ENCODE assay signal across 10 mouse cellular contexts in genomic region chr5:150137772-150138451, GRCm38 (mm10). TPM values are rescaled to one million over a fixed set of nuclear protein-coding genes. Genes with fewer than 3 reads are reported as not detected.
A peak's percentile ranks its signal among the peaks of the same experiment; 100 is the strongest.
DNase-seq lines count a peak whose midpoint lies in the region; ATAC-seq and TF ChIP-seq lines count a peak whose summit lies in the region.
"Had no signal": no experiment of that assay in that cellular context is flagged by ENCODE, and none has a peak within 500 bp of the region (broad histone marks: within the 10 kb centered on the region; RNA-seq: fewer than 3 reads in every experiment).

No protein-coding gene starts in this region.

- no peaks in the 10 kb centered on the region for H3K9me3 ChIP-seq in intestine, postnatal 0 days (ENCODE audit: control insufficient read depth)
- no peaks in the 10 kb centered on the region for H3K9me3 ChIP-seq in intestine, embryonic 16.5 days (ENCODE audit: control insufficient read depth, low read length)

- no peaks in the 10 kb centered on the region for H3K27me3 ChIP-seq in intestine, postnatal 0 days (replicated peaks; ENCODE audit: control insufficient read depth, insufficient read depth, low read length)
- no peaks in the 10 kb centered on the region for H3K27me3 ChIP-seq in intestine, embryonic 16.5 days (replicated peaks; ENCODE audit: control insufficient read depth, insufficient read depth, low read length)
- no peaks in the 10 kb centered on the region for H3K27me3 ChIP-seq in testis, adult 2 months (ENCODE audit: control insufficient read depth, insufficient read depth, low read length)

- no peak for TF ChIP-seq POLR2A in testis, adult 2 months (IDR thresholded peaks at IDR 0.05; ENCODE audit: control insufficient read depth, low read depth, low read length)
- TF ChIP-seq POLR2A in brain, embryonic 14.5 days (IDR thresholded peaks at IDR 0.05; ENCODE audit: borderline replicate concordance, extremely low read depth, insufficient read depth, insufficient read length, poor library complexity, severe bottlenecking): no peak

- DNase-seq in testis, postnatal 10 days (ENCODE audit: low spot score): no peak
- DNase-seq in brain, embryonic 14.5 days (ENCODE audit: low read depth): no peak
- DNase-seq in thymus, postnatal 25 days: peak; percentile 19
- DNase-seq in urinary bladder, adult 2 months (ENCODE audit: low spot score): no peak
- no peak for DNase-seq in retina, postnatal 1 day
- DNase-seq: adrenal gland, adult 2 months; lung, postnatal 36 days had no signal

- TF ChIP-seq CTCF in intestine, postnatal 0 days (IDR thresholded peaks at IDR 0.05; ENCODE audit: low read depth): peak; percentile 33
- TF ChIP-seq CTCF in testis, adult 2 months (IDR thresholded peaks at IDR 0.05; ENCODE audit: control insufficient read depth, insufficient read depth, insufficient replicate concordance, low read depth, low read length): peak; percentile 58; the same call in 1 of the 2 replicates
- TF ChIP-seq CTCF in brain, embryonic 14.5 days (IDR thresholded peaks at IDR 0.05; ENCODE audit: borderline replicate concordance, extremely low read depth, insufficient read depth, insufficient read length): peak; percentile 36; the same call in 1 of the 2 replicates

- no peak overlapping the region for H3K4me3 ChIP-seq in intestine, postnatal 0 days (ENCODE audit: low read depth, low read length)
- H3K4me3 ChIP-seq in intestine, embryonic 16.5 days (ENCODE audit: low read length): no peak overlapping the region
- H3K4me3 ChIP-seq in testis, adult 2 months (ENCODE audit: control insufficient read depth, low read depth, low read length): no peak overlapping the region

- no peak overlapping the region for H3K4me2 ChIP-seq in intestine, postnatal 0 days (replicated peaks; ENCODE audit: low read depth)
- no peak overlapping the region for H3K4me2 ChIP-seq in intestine, embryonic 16.5 days (ENCODE audit: low read depth, low read length)

- ATAC-seq in intestine, postnatal 0 days: no peak
- ATAC-seq in intestine, embryonic 16.5 days: no peak

- H3K4me1 ChIP-seq in intestine, postnatal 0 days (replicated peaks; ENCODE audit: control insufficient read depth, insufficient read depth, low read length): no peaks in the 10 kb centered on the region
- no peaks in the 10 kb centered on the region for H3K4me1 ChIP-seq in intestine, embryonic 16.5 days (ENCODE audit: control insufficient read depth, insufficient read depth, low read length)
- no peaks in the 10 kb centered on the region for H3K4me1 ChIP-seq in testis, adult 2 months (ENCODE audit: control insufficient read depth, insufficient read depth, low read length)

- no peak overlapping the region for H3K27ac ChIP-seq in intestine, postnatal 0 days (ENCODE audit: low read depth, low read length)
- no peak overlapping the region for H3K27ac ChIP-seq in intestine, embryonic 16.5 days (ENCODE audit: low read length)
- H3K27ac ChIP-seq in testis, adult 2 months (ENCODE audit: control insufficient read depth, insufficient read depth, low read depth, low read length): no peak overlapping the region

- no peak overlapping the region for H3K9ac ChIP-seq in intestine, postnatal 0 days (ENCODE audit: low read depth, low read length)
- no peak overlapping the region for H3K9ac ChIP-seq in intestine, embryonic 16.5 days (ENCODE audit: low read depth, low read length)

- 80% methylated on average over 9 of the region's 9 CpGs for WGBS in intestine, postnatal 0 days
- 78% methylated on average over 9 of the region's 9 CpGs for WGBS in intestine, embryonic 16.5 days

- H3K36me3 ChIP-seq in intestine, postnatal 0 days (ENCODE audit: control insufficient read depth, insufficient read depth): no peaks in the 10 kb centered on the region
- no peaks in the 10 kb centered on the region for H3K36me3 ChIP-seq in intestine, embryonic 16.5 days (ENCODE audit: control insufficient read depth, insufficient read depth, low read length)
- no peaks in the 10 kb centered on the region for H3K36me3 ChIP-seq in testis, adult 2 months (ENCODE audit: control insufficient read depth, insufficient read depth, low read length)

RNA-seq across cellular contexts. Expression of gene Fry, which starts 19.5 kb away (rescaled TPM):
- 5.1 and 5.5 TPM in 2 replicates for polyA plus RNA-seq in intestine, postnatal 0 days (2015; fragmentation: Nextera tagmentation; extraction: Ambion mirVana)
- polyA plus RNA-seq in intestine, embryonic 16.5 days (2015; fragmentation: Nextera tagmentation; extraction: Ambion mirVana): 5.6 and 6.1 TPM in 2 replicates
- polyA plus RNA-seq in testis, adult 2 months (2012; rRNA removed): 7.1 and 8.4 TPM in 2 replicates
- 38.3 and 61.6 TPM in 2 replicates for polyA plus RNA-seq in brain, embryonic 14.5 days (2012; rRNA removed)
- polyA plus RNA-seq in urinary bladder, adult 2 months (2012; rRNA removed): 39.6 and 43.0 TPM in 2 replicates
